Mouse (Mus musculus) liver, postnatal 0 days (tissue): Measurements from ENCODE around the gene Col4a3.

Experiments used
- CTCF ChIP-seq: sonication (generic); IDR thresholded peaks from 2 replicates; pipeline ENCODE4 v1.5.1; 2016; ENCODE audit warnings: antibody characterized with exemption, low read depth
- EP300 ChIP-seq: IDR thresholded peaks from 2 replicates; pipeline ENCODE4 v1.6.1; 2016; ENCODE audit warnings: antibody characterized with exemption, low read depth, mild to moderate bottlenecking

DNA sequence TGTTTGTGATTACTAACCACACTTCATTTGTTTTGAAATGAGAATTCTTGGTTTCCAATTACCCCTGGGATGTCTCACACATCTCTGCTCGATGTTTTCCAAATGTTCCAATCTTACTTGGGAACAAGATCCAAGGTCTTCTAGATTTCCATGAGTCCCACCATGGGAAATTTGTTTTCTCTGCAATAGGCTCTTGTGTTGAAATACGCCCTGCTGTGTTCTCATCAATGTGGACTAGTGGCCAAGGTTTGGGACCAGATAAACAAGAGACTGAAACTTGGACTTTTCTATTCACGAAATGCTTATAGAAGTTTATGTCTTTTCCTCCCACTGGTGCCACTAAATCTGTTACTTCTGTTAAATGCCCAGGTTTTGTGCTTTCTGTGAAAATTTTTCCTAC lies 11.0 kb upstream of the Col4a3 start:
- TF ChIP-seq CTCF (no peak), EP300 (no peak)
